Mouse (Mus musculus): Measurements from ENCODE around the gene Kcnq1.

Kcnq1 gene

DNA sequence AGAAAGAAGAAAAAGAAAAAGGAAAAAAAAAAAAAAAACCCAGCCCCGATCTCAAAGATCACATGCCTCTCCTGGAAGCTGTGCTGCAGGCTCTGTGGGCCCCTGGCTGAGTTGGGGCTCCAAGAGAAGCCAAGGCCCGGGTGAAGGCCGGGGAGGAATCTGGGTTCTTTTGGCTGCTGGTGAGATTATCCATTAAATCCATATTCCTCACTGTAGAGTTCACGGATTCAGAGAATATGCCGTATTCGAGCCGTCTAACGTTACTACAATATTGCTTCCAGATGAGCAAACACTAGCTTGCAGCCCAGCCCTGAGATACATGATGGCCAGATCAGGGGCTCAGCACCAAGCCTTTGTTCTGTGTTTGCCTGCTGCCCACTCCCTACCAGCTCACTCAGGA lies 204.7 kb downstream of the Kcnq1 start:
- no peak for DNase-seq (ENCODE audit: low read depth, low spot score)

- DNase-seq (ENCODE audit: low read depth, low spot score) = no peak
These were observed 205.3 kb downstream of the Kcnq1 start for GRCm38 (mm10) chr7:143311471-143311870.

GRCm38 (mm10) chr7:143313572-143314319 lies 207.6 kb downstream of the Kcnq1 start:
- DNase-seq (ENCODE audit: low read depth, low spot score) = no peak

- no peak for DNase-seq (ENCODE audit: low read depth, low spot score)
These were observed 212.3 kb downstream of the Kcnq1 start for GRCm38 (mm10) chr7:143318512-143318911.

DNA sequence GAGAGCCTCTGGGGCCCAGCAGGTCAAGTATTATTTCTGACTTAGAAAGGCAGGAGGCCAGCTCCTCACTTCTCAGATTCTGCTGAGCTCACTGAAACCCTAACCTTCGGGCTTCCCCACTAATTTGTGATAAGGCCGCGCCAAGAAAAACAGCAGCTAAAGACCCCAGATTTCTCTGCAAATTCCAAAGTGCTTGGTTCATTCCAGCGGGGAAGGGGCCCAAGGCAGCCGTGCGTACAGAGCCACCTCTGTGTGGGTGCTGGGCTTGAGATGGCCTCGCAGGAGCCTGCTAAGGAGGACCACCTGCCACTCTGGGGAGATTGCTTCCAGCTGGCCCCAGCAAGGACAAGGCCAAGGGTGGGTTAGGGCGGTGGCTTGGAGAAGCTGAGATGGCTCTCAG lies 214.2 kb downstream of the Kcnq1 start:
- DNase-seq (ENCODE audit: low read depth, low spot score) = no peak

DNA sequence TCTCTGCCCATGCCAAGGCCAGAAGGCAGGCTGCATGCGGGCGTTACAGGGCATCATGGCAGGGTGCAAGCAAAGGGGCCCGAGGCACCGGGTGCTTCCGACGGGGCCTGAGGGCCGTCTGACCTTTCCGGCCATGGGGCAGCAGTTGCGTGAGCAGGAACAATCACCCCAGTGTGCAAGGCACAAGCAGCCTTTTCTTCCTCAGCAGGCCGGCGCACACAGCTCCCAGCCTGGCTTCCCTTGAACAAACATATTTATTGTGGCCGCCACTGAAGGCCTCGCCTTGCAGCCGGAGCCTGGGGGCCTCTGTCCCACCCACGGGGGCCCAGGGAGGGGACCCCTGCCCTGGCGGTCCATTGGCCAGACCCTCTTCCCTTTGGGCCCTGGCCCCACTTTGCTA lies 218.9 kb downstream of the Kcnq1 start:
- no peak for DNase-seq (ENCODE audit: low read depth, low spot score)

GRCm38 (mm10) chr7:143328185-143328915 lies 222.2 kb downstream of the Kcnq1 start:
- DNase-seq (ENCODE audit: low read depth, low spot score) = no peak

- DNase-seq (ENCODE audit: low read depth, low spot score) = no peak
These were observed 223.1 kb downstream of the Kcnq1 start for GRCm38 (mm10) chr7:143329110-143329810.

DNA sequence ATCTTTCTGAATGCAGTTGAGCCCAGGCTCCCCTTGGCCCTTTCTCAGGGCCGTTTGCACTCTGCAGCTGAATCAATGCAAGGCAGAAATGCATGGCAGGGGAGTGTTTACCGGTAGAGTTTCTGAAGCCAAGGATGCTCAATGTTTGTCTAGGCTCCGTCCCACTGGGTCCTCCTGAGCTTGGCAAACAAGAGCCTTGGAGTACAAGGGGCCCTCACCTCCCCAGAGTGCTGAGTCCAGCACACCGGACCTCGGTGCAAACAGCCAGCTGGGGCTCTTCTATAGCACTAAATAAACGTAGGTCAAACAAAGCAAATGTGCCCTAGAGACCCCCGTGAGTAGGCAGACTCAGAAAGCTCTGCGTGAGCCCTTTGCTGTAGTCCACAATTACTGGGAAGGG lies 226.9 kb downstream of the Kcnq1 start:
- DNase-seq (ENCODE audit: low read depth, low spot score) = no peak

- no peak for DNase-seq (ENCODE audit: low read depth, low spot score)
These were observed 227.4 kb downstream of the Kcnq1 start for GRCm38 (mm10) chr7:143333604-143334003.

DNA sequence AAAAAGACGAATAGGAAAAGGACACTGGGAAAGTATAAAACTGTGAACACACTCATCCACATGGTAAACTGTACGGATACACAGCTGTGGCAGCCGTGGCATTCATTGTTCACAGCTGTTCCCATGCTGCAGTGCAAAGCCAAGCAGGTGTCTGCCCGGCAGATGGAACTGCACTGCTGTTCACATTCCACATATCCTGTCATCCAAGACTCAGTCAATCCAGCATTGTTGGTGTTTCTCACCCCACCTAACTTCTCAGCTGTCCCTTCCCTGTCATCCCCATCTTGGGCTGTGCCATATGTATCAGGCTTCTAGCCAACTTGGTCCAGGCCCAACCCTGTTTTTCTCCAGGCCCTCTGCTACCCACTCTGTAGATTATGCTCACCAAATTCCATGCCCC lies 232.5 kb downstream of the Kcnq1 start:
- DNase-seq (ENCODE audit: low read depth, low spot score) = no peak

GRCm38 (mm10) chr7:143340601-143341281 lies 234.6 kb downstream of the Kcnq1 start:
- no peak for DNase-seq (ENCODE audit: low read depth, low spot score)

- DNase-seq (ENCODE audit: low read depth, low spot score) = no peak
These were observed 235.3 kb downstream of the Kcnq1 start for GRCm38 (mm10) chr7:143341301-143341980.

GRCm38 (mm10) chr7:143343781-143344306 lies 237.7 kb downstream of the Kcnq1 start:
- no peak for DNase-seq (ENCODE audit: low read depth, low spot score)

DNA sequence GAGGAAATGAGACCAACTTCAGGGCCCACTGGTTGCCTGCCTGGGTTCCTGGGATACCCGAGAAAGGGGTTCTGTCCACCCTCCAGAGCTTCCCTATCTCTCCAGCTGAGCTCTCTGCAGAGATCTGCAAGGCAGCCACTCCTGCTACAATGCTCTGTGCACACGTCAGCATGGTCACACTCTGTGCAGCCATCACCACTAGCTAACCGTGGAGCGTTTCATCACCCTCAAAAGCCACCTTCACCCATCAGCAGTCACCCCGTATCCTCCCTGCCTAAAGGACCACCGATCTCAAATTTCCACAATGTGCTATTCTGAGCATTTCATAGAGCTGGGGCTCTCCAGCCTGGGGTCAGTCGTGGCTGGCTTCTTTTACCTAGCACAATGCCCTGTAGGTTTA lies 243.1 kb downstream of the Kcnq1 start:
- DNase-seq (ENCODE audit: low read depth, low spot score) = no peak

- no peak for DNase-seq (ENCODE audit: low read depth, low spot score)
These were observed 243.7 kb downstream of the Kcnq1 start for GRCm38 (mm10) chr7:143349848-143350247.

DNA sequence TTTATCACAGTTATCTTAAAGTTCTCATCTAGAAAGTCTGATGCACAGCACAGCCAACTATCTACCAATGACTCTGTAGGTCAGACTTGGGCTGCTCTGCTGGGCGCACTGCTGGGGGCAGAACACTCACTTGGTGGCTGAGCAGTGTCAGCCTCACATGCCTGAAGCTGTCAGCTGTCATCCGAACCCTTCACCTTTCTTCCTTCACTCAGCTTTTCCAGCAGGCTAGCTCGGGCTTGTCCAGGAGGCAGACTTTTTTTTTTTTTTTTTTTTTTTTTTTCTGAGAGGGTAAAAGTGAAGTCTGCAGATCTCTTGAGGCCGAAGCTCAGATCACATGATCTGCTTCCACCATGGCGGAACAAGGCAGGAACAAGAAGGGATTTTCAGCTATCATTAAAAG lies 249.7 kb downstream of the Kcnq1 start:
- DNase-seq (ENCODE audit: low read depth, low spot score) = no peak

DNA sequence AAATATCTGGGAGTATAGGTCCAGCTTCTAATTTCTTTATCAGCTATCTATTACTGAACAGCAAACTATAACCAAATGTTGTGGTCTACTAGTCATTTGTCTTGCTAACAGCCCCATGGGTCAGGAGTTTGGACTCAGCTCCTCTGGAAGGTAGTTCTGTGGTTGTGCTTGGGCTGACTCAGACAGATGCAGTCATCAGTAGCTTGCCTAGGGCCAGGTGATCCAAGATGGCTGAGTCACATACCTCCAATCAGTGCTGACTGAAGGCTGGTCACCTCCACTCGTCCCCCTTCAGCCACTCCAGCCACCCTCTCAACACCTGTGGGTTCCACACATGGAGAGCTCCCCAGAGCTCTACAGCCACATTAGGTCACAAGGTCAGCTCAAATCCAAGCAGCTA lies 250.9 kb downstream of the Kcnq1 start:
- no peak for DNase-seq (ENCODE audit: low read depth, low spot score)

- no peak for DNase-seq (ENCODE audit: low read depth, low spot score)
These were observed 251.7 kb downstream of the Kcnq1 start for GRCm38 (mm10) chr7:143357831-143358230.

DNA sequence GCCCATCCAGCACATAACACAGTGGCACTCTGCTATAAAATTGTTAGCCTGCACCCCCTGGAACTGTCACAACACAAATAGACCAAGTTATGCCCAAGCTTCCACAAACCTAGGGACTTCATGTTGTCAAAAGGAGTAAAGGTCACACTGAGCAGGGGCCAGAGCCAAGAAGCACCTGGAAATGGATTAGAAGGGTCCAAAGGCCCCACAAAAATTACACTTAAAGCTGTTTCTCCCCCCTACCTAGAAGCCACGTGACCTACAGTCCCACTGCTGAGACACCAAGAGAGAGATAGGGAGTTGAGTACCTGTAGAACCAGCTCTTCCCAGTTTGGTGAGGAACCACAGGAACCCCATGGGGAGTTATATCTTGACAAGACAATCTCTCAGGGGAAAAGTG lies 253.6 kb downstream of the Kcnq1 start:
- DNase-seq (ENCODE audit: low read depth, low spot score) = no peak

DNA sequence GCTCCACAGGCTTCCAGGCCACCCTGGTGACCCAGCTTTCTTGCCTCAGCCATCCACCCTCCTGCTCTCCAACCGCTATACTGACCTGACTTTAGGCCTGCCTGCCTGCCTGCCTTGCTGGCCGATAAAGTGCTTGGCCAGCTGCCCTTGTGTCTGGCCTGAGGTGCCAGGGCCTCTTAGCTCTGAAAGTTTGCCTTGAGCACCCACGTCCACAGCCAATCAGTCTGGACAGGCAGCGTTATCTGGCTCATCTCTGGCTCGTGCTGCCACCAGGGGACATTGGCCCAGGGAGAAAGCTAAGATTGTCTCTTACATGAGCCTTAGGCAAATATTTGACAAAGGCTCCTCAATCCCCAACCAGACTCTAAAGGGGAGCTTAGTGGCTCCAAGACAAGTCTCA lies 254.6 kb downstream of the Kcnq1 start:
- no peak for DNase-seq (ENCODE audit: low read depth, low spot score)

Measured in retina, adult 2 months (tissue).